Mouse (Mus musculus) ES-E14 (cell line): ENCODE measurements around the gene Pex14. TPM values are rescaled to one million over a fixed set of nuclear protein-coding genes. Genes with fewer than 3 reads are reported as not detected.

Source experiments
- DNase-seq: peaks from one replicate; pipeline ENCODE4 v3.0.0-alpha.2; 2013; ENCODE audit warnings: low read depth, low spot score
- H3K27ac ChIP-seq: 2 replicates; pipeline ENCODE4 v1.5.1; 2012; ENCODE audit warnings: low read depth, mild to moderate bottlenecking, low read length, moderate library complexity, mixed read lengths; ENCODE audit not compliant: poor library complexity, insufficient read depth, severe bottlenecking
- H3K36me3 ChIP-seq: 2 replicates; pipeline ENCODE4 v1.6.1; 2012; ENCODE audit warnings: mild to moderate bottlenecking, low read length, moderate library complexity, mixed read lengths; ENCODE audit not compliant: control insufficient read depth, poor library complexity, insufficient read depth, severe bottlenecking
- H3K4me1 ChIP-seq, 2 experiments: fragments of 150-350 bp in 1 of 2; sonication (generic) in 1 of 2; 2 replicates each; pipeline ENCODE4 v1.6.1; 2012; ENCODE audit warnings: low read length in 2 of 2, mild to moderate bottlenecking in 1 of 2, mixed read lengths in 1 of 2; ENCODE audit not compliant: control insufficient read depth in 2 of 2, insufficient read depth in 2 of 2, poor library complexity in 1 of 2
- H3K4me3 ChIP-seq, 2 experiments: fragments of 150-350 bp in 1 of 2; sonication (generic) in 1 of 2; 2 replicates each; pipeline ENCODE4 v1.5.1; 2012; ENCODE audit warnings: low read length in 2 of 2, low read depth in 1 of 2, mild to moderate bottlenecking in 1 of 2, mixed read lengths in 1 of 2; ENCODE audit not compliant: insufficient read depth in 1 of 2, poor library complexity in 1 of 2, severe bottlenecking in 1 of 2
- H3K9ac ChIP-seq: 2 replicates; pipeline ENCODE4 v1.6.1; 2012; ENCODE audit warnings: low read depth, mild to moderate bottlenecking, low read length, mixed read lengths; ENCODE audit not compliant: poor library complexity, insufficient read depth, severe bottlenecking
- H3K9me3 ChIP-seq: fragments of 150-350 bp; sonication (generic); 2 replicates; pipeline ENCODE4 v1.6.1; 2012; ENCODE audit warnings: low read depth, mild to moderate bottlenecking, low read length; ENCODE audit not compliant: control insufficient read depth, insufficient read depth
- CHD2 ChIP-seq: IDR thresholded peaks from 2 replicates; pipeline ENCODE4 v1.6.1; 2014; ENCODE audit warnings: mild to moderate bottlenecking, low read depth, low read length, inconsistent platforms
- HCFC1 ChIP-seq: IDR thresholded peaks from 2 replicates; pipeline ENCODE4 v1.6.1; 2012; ENCODE audit warnings: low read length, inconsistent platforms, borderline replicate concordance; ENCODE audit not compliant: insufficient read depth
- MAFK ChIP-seq: IDR thresholded peaks from 2 replicates; pipeline ENCODE4 v1.6.1; 2014; ENCODE audit warnings: mild to moderate bottlenecking, low read depth, low read length, inconsistent platforms; ENCODE audit not compliant: insufficient read depth
- ZC3H11A ChIP-seq: IDR thresholded peaks from 2 replicates; pipeline ENCODE4 v1.6.1; 2012; ENCODE audit warnings: low read depth, mild to moderate bottlenecking, inconsistent platforms, low read length, borderline replicate concordance
- ZNF384 ChIP-seq: IDR thresholded peaks from 2 replicates; pipeline ENCODE4 v1.6.1; 2012; ENCODE audit warnings: low read depth, low read length, inconsistent platforms
- in situ Hi-C, 2 experiments: fragments of 600-800 bp; cut with MboI; formaldehyde crosslinking; loops; one replicate each; pipeline ENCODE4 v1.15.1; 2025; ENCODE audit warnings: low sequenced_read_pairs in 2 of 2, inconsistent platforms in 1 of 2; ENCODE audit not compliant: unreplicated experiment in 2 of 2
- total RNA-seq: library from RNA; depleted of rRNA; stranded (reverse); fragments of 300-350 nt; gene quantifications from 2 replicates; pipeline ENCODE4 v1.2.3, GENCODE M21; 2012

Pex14 gene
- total RNA-seq, 1 experiment: 80.3 TPM

- DNase-seq: no peak
- H3K4me3 ChIP-seq: no peak overlapping the region
- H3K9me3 ChIP-seq: no peaks in the 10 kb centered on the region
- peaks cover 34% of the 10 kb centered on the region for H3K36me3 ChIP-seq
- H3K27ac ChIP-seq: no peak overlapping the region
- no peak for TF ChIP-seq ZNF384
- no peak for TF ChIP-seq CHD2
- no peak for TF ChIP-seq ZC3H11A
- H3K4me1 ChIP-seq: peaks cover 3 to 19% of the 10 kb centered on the region in 2 experiments; a peak in 2 of 4 replicates
- in situ Hi-C loops: no loop called here
- no peak overlapping the region; the same call in 1 of the 2 replicates for H3K9ac ChIP-seq
Observed at GRCm38 (mm10) chr4:149131021-149131752, 31.5 kb upstream of the Pex14 start.

GRCm38 (mm10) chr4:149128467-149128866 lies 28.8 kb upstream of the Pex14 start:
- TF ChIP-seq MAFK (no peak), HCFC1 (no peak)

GRCm38 (mm10) chr4:149126663-149127062 lies 27.0 kb upstream of the Pex14 start, which contains the start of gene Cort:
Gene Cort (minus strand): TSS chr4:149126763.
- Histone ChIP-seq H3K4me3 (no peak within 1 kb of the TSS), H3K4me1 (peaks cover 4 to 25% of the 10 kb centered on the region in 2 experiments; a peak in 2 of 4 replicates), H3K9me3 (no peaks in the 10 kb centered on the region), H3K27ac (no peak within 1 kb of the TSS), H3K36me3 (peaks cover 30% of the 10 kb centered on the region), H3K9ac (peak within 1 kb of the TSS; percentile 9; the same call in 1 of the 2 replicates)
- in situ Hi-C loops: no loop called here
- DNase-seq: no peak
- TF ChIP-seq HCFC1: no peak
- no peak for TF ChIP-seq MAFK
- TF ChIP-seq CHD2: no peak
- TF ChIP-seq ZNF384: no peak
- TF ChIP-seq ZC3H11A: no peak

More at GRCm38 (mm10) chr4:149128467-149128866, 28.8 kb upstream of the Pex14 start:
- no peaks in the 10 kb centered on the region for H3K9me3 ChIP-seq
- DNase-seq: no peak
- H3K36me3 ChIP-seq: peaks cover 36% of the 10 kb centered on the region
- peaks cover 5 to 32% of the 10 kb centered on the region in 2 experiments; a peak in 2 of 4 replicates for H3K4me1 ChIP-seq
- no peak overlapping the region for H3K27ac ChIP-seq
- in situ Hi-C loops: no loop called here
- H3K4me3 ChIP-seq: no peak overlapping the region
- no peak overlapping the region for H3K9ac ChIP-seq

GRCm38 (mm10) chr4:149126115-149126509 lies 26.4 kb upstream of the Pex14 start:
- Histone ChIP-seq H3K27ac (no peak overlapping the region), H3K4me3 (no peak overlapping the region), H3K36me3 (peaks cover 27% of the 10 kb centered on the region), H3K9me3 (no peaks in the 10 kb centered on the region), H3K9ac (peak overlapping the region; percentile 9; the same call in 1 of the 2 replicates), H3K4me1 (peaks cover 4 to 25% of the 10 kb centered on the region in 2 experiments; a peak in 2 of 4 replicates)
- TF ChIP-seq ZNF384: no peak
- TF ChIP-seq ZC3H11A: no peak
- DNase-seq: no peak
- in situ Hi-C loops: no loop called here
